Mouse (Mus musculus): Measurements from ENCODE around the gene 1700042G07Rik.

DNA sequence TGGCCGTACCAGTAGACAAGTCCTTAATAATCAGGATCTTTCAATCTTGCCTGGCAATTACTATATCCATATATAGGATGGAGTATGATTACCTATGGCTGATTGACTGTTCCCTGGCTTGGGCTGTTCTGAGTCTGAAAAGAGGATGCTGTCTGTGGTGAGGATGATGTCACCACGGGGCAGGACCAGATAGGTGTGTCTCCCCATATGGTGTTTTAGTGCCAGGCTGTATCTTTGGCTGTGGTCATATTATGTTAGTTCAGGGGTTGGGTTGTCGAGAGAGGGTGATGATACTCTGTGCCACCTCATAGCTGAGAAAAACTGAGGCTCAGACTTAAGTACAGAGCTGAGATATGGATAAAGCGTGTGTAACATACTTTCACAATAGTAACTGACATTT, 11.9 kb downstream of the 1700042G07Rik start:
- TF ChIP-seq CTCF (IDR thresholded peaks at IDR 0.05; ENCODE audit: insufficient read depth, low read depth, low read length) (no peak), POLR2A (IDR thresholded peaks at IDR 0.05; ENCODE audit: insufficient read depth, low read depth, low read length) (no peak)
